Mouse (Mus musculus): Measurements from ENCODE around the gene Thbs2. TPM values are rescaled to one million over a fixed set of nuclear protein-coding genes. Genes with fewer than 3 reads are reported as not detected.

Thbs2 gene
- polyA plus RNA-seq, 1 experiment = 3.8 TPM

DNA sequence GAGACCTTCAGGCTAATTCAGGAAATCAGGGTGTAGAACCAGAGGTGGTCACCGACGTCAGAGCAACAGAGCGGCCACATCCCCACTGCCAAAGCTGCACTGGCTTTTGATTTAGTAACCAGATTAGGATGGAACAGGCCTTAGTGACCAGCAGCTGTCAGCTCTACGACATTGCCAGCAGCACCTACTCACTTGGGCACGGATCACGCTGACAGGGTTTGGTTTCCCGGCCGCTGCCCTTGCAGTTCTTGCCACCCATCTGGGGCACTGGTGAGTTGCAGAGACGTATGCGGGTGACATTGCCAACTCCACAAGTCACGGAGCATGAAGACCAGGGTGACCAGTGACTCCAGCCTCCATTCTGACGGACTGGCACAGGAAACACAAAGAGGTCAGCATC, 13.0 kb downstream of the Thbs2 start:
- Histone ChIP-seq H3K27me3 (ENCODE audit: control insufficient read depth, insufficient read depth, low read length) (no peaks in the 10 kb centered on the region), H3K27ac (ENCODE audit: insufficient read depth, low read depth, low read length) (no peak overlapping the region), H3K36me3 (ENCODE audit: control insufficient read depth, insufficient read depth, low read length) (no peaks in the 10 kb centered on the region), H3K4me3 (ENCODE audit: low read depth, low read length) (no peak overlapping the region), H3K4me1 (ENCODE audit: control insufficient read depth, insufficient read depth, insufficient read length, low read length) (no peaks in the 10 kb centered on the region)
- WGBS = 88% methylated on average over 12 of the region's 12 CpGs
- TF ChIP-seq CTCF (IDR thresholded peaks at IDR 0.05; ENCODE audit: extremely low read depth, insufficient read length, insufficient replicate concordance, low read depth, low read length) (no peak), POLR2A (IDR thresholded peaks at IDR 0.05; ENCODE audit: low read depth, low read length) (no peak)

DNA sequence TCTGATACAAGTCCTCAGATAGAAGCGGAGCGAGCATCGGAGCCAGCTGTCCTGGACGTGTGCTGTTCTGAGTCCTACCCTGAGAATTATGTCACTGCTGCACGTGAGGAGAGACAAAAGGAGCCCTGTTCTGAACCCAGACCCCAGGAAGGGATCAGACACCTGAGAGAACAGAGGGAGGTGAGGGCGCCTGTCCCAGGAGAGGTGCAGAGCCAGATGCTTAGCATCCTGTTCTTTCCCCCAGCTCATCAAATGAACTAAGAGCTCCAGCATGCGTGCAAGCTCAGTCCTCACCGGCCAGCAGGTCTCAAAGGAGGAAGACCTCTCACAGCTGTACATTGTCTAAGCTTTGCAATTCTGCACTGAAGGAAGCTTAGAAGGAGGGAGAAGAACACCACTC, 16.8 kb downstream of the Thbs2 start:
- Histone ChIP-seq H3K36me3 (ENCODE audit: control insufficient read depth, insufficient read depth, low read length) (no peaks in the 10 kb centered on the region), H3K4me1 (ENCODE audit: control insufficient read depth, insufficient read depth, insufficient read length, low read length) (no peaks in the 10 kb centered on the region), H3K27ac (ENCODE audit: insufficient read depth, low read depth, low read length) (no peak overlapping the region), H3K27me3 (ENCODE audit: control insufficient read depth, insufficient read depth, low read length) (no peaks in the 10 kb centered on the region), H3K4me3 (ENCODE audit: low read depth, low read length) (no peak overlapping the region)
- TF ChIP-seq POLR2A (IDR thresholded peaks at IDR 0.05; ENCODE audit: low read depth, low read length) (no peak), CTCF (IDR thresholded peaks at IDR 0.05; ENCODE audit: extremely low read depth, insufficient read length, insufficient replicate concordance, low read depth, low read length) (no peak)
- 79% methylated on average over 8 of the region's 8 CpGs for WGBS

- Histone ChIP-seq H3K4me1 (ENCODE audit: control insufficient read depth, insufficient read depth, insufficient read length, low read length) (no peaks in the 10 kb centered on the region), H3K4me3 (ENCODE audit: low read depth, low read length) (no peak overlapping the region), H3K27ac (ENCODE audit: insufficient read depth, low read depth, low read length) (no peak overlapping the region), H3K27me3 (ENCODE audit: control insufficient read depth, insufficient read depth, low read length) (no peaks in the 10 kb centered on the region), H3K36me3 (ENCODE audit: control insufficient read depth, insufficient read depth, low read length) (no peaks in the 10 kb centered on the region)
- TF ChIP-seq CTCF (IDR thresholded peaks at IDR 0.05; ENCODE audit: extremely low read depth, insufficient read length, insufficient replicate concordance, low read depth, low read length) (no peak), POLR2A (IDR thresholded peaks at IDR 0.05; ENCODE audit: low read depth, low read length) (no peak)
- WGBS = 69% methylated on average over 2 of the region's 2 CpGs
Observed at GRCm38 (mm10) chr17:14675517-14675916, 18.5 kb downstream of the Thbs2 start.

DNA sequence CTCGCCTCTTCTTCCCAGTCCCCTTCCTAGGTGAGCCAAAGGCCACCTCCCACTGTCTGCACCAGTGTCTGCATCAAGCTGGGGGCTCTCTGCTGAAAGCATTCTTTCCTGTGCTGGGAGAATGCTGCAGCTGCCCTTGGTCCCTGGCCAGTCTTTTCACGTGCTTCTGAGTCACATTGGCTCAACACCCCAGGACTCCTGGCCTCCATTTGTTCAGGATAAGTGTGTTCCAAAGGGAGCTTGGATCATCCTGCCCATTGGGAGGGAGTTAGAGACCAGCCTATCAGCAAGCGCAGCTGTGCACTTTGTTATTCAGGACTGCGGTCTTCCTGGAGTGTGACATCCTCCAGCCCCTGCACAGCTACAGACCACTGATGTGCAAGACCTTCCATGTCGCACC, 21.6 kb downstream of the Thbs2 start:
- WGBS = 55% methylated on average over 5 of the region's 5 CpGs
- Histone ChIP-seq H3K36me3 (ENCODE audit: control insufficient read depth, insufficient read depth, low read length) (no peaks in the 10 kb centered on the region), H3K27me3 (ENCODE audit: control insufficient read depth, insufficient read depth, low read length) (no peaks in the 10 kb centered on the region)

DNA sequence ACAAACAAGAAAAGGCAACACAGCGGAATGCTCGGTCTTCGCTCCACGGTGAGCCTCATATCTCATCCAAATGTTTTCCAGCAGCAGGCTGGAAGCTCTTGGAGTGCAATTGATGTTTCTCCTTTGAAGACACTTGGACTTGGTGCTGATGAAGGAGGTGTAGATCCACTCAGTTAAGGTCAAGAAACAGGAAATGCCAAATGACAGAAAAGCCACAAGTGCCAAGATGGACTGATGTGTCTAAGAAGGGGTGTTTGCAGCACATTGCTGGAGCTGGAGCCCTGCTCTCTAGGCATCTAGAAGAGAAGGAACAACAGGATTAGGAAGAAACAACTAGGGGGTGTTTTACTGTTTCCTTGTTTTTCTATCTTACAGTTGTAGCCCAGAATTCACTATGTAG, 26.8 kb downstream of the Thbs2 start:
- TF ChIP-seq CTCF (IDR thresholded peaks at IDR 0.05; ENCODE audit: extremely low read depth, insufficient read length, insufficient replicate concordance, low read depth, low read length) (no peak), POLR2A (IDR thresholded peaks at IDR 0.05; ENCODE audit: low read depth, low read length) (no peak)
- WGBS = 78% methylated on average over 4 of the region's 4 CpGs
- H3K36me3 ChIP-seq (ENCODE audit: control insufficient read depth, insufficient read depth, low read length) = no peaks in the 10 kb centered on the region
- no peaks in the 10 kb centered on the region for H3K27me3 ChIP-seq (ENCODE audit: control insufficient read depth, insufficient read depth, low read length)
- H3K4me1 ChIP-seq (ENCODE audit: control insufficient read depth, insufficient read depth, insufficient read length, low read length) = no peaks in the 10 kb centered on the region
- no peak overlapping the region for H3K4me3 ChIP-seq (ENCODE audit: low read depth, low read length)
- no peak overlapping the region for H3K27ac ChIP-seq (ENCODE audit: insufficient read depth, low read depth, low read length)

More for the DNA sequence above, 21.6 kb downstream of the Thbs2 start:
- TF ChIP-seq CTCF (IDR thresholded peaks at IDR 0.05; ENCODE audit: extremely low read depth, insufficient read length, insufficient replicate concordance, low read depth, low read length) = no peak
- no peak for TF ChIP-seq POLR2A (IDR thresholded peaks at IDR 0.05; ENCODE audit: low read depth, low read length)
- H3K4me3 ChIP-seq (ENCODE audit: low read depth, low read length) = no peak overlapping the region
- no peaks in the 10 kb centered on the region for H3K4me1 ChIP-seq (ENCODE audit: control insufficient read depth, insufficient read depth, insufficient read length, low read length)
- no peak overlapping the region for H3K27ac ChIP-seq (ENCODE audit: insufficient read depth, low read depth, low read length)

DNA sequence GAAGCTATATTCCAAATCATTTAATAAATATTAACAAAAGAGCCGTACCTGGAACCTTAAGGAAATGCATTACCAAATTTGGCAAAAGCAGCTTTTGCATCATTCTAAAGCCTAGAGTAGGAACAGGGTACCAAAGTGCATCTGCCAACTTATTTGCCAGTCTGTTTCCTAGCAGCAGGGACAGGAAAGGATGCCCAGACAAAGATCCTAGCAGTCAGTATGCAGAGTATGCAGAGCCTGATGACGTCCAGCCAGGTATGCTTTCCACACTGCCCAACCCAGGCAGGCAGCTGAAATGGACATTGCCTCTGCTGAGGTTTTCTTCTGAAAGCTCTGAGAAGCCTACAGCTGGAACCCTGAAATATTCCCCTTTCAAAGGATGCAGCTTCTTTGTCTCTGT, 27.6 kb downstream of the Thbs2 start:
- Histone ChIP-seq H3K27ac (ENCODE audit: insufficient read depth, low read depth, low read length) (no peak overlapping the region), H3K36me3 (ENCODE audit: control insufficient read depth, insufficient read depth, low read length) (no peaks in the 10 kb centered on the region), H3K27me3 (ENCODE audit: control insufficient read depth, insufficient read depth, low read length) (no peaks in the 10 kb centered on the region), H3K4me1 (ENCODE audit: control insufficient read depth, insufficient read depth, insufficient read length, low read length) (no peaks in the 10 kb centered on the region), H3K4me3 (ENCODE audit: low read depth, low read length) (no peak overlapping the region)
- TF ChIP-seq POLR2A (IDR thresholded peaks at IDR 0.05; ENCODE audit: low read depth, low read length) = no peak
- TF ChIP-seq CTCF (IDR thresholded peaks at IDR 0.05; ENCODE audit: extremely low read depth, insufficient read length, insufficient replicate concordance, low read depth, low read length) = no peak
- WGBS = 68% methylated on average over 2 of the region's 2 CpGs

DNA sequence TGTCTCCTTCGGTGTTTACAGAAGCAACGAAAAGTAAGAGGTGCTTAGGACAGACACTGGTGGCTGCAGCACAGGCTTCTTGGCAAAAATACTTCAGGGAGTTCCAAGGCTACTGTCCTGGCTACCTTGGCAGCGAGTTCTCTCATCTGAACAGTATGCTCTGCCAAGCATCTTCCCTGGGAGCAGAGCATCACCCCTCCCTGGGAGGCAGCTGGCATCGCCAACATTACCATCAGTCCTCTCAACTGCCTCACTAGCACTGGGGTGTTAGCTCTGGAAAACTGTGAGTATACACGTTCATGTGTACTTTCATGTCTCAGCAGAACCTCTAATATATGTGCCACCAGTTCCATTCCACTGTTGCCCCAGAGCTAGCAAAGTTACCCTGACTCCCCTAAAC, 30.7 kb downstream of the Thbs2 start:
- no peaks in the 10 kb centered on the region for H3K36me3 ChIP-seq (ENCODE audit: control insufficient read depth, insufficient read depth, low read length)
- WGBS = 72% methylated on average over 5 of the region's 5 CpGs
- no peak overlapping the region for H3K27ac ChIP-seq (ENCODE audit: insufficient read depth, low read depth, low read length)
- no peaks in the 10 kb centered on the region for H3K4me1 ChIP-seq (ENCODE audit: control insufficient read depth, insufficient read depth, insufficient read length, low read length)
- H3K27me3 ChIP-seq (ENCODE audit: control insufficient read depth, insufficient read depth, low read length) = no peaks in the 10 kb centered on the region
- H3K4me3 ChIP-seq (ENCODE audit: low read depth, low read length) = no peak overlapping the region
- TF ChIP-seq POLR2A (IDR thresholded peaks at IDR 0.05; ENCODE audit: low read depth, low read length) (no peak), CTCF (IDR thresholded peaks at IDR 0.05; ENCODE audit: extremely low read depth, insufficient read length, insufficient replicate concordance, low read depth, low read length) (no peak)

DNA sequence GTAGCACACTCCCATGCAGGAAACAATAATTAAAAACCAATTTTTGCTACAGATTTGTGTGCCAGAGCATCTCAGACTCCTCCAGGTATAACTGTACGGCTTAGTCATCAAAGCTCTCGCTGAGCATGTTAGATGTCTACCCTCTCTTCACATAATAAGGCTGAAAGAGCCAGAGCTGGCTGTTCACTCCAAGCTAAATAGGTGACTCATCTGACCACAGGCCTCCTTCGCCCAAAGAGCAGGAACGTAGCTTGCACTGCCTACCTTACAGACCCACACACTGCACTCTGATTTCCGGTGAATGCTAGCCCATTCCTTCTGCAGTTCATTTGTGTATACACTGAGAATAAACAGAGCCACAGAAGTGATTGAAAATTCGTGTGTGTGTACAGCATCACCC, 31.6 kb downstream of the Thbs2 start:
- Histone ChIP-seq H3K27ac (ENCODE audit: insufficient read depth, low read depth, low read length) (no peak overlapping the region), H3K4me3 (ENCODE audit: low read depth, low read length) (no peak overlapping the region), H3K27me3 (ENCODE audit: control insufficient read depth, insufficient read depth, low read length) (no peaks in the 10 kb centered on the region), H3K4me1 (ENCODE audit: control insufficient read depth, insufficient read depth, insufficient read length, low read length) (no peaks in the 10 kb centered on the region), H3K36me3 (ENCODE audit: control insufficient read depth, insufficient read depth, low read length) (no peaks in the 10 kb centered on the region)
- 77% methylated on average over 6 of the region's 6 CpGs for WGBS
- TF ChIP-seq CTCF (IDR thresholded peaks at IDR 0.05; ENCODE audit: extremely low read depth, insufficient read length, insufficient replicate concordance, low read depth, low read length) (no peak), POLR2A (IDR thresholded peaks at IDR 0.05; ENCODE audit: low read depth, low read length) (no peak)
